Mouse (Mus musculus) adrenal gland, postnatal 25 days (tissue): ENCODE data around the gene Tssc4. TPM values are rescaled to one million over a fixed set of nuclear protein-coding genes. Genes with fewer than 3 reads are reported as not detected.
A peak's percentile ranks its signal among the peaks of the same experiment; 100 is the strongest.

Experiments used
- DNase-seq: peaks from one replicate; pipeline ENCODE4 v3.0.0; 2021; ENCODE audit warnings: mixed read lengths
- total RNA-seq: library from RNA; stranded (reverse); gene quantifications from 2 replicates; pipeline ENCODE4 v1.2.3, GENCODE M21; 2021

Tssc4 gene
- total RNA-seq, 1 experiment from 2014 or later: 32.2 TPM

GRCm38 (mm10) chr7:143068316-143068881 lies 650 bp upstream of the Tssc4 start:
- DNase-seq: peak; percentile 58

- no peak for DNase-seq
Measured at GRCm38 (mm10) chr7:143069751-143070400, 827 bp downstream of the Tssc4 start.

GRCm38 (mm10) chr7:143070506-143071070 lies 1.5 kb downstream of the Tssc4 start:
- DNase-seq: no peak

GRCm38 (mm10) chr7:143072605-143073004 lies 3.6 kb downstream of the Tssc4 start:
- no peak for DNase-seq

GRCm38 (mm10) chr7:143073086-143073485 lies 4.0 kb downstream of the Tssc4 start:
- no peak for DNase-seq

GRCm38 (mm10) chr7:143075394-143075793 lies 6.3 kb downstream of the Tssc4 start:
- no peak for DNase-seq

GRCm38 (mm10) chr7:143077351-143077750 lies 8.3 kb downstream of the Tssc4 start:
- no peak for DNase-seq

GRCm38 (mm10) chr7:143082024-143082423 lies 13.0 kb downstream of the Tssc4 start:
- no peak for DNase-seq

GRCm38 (mm10) chr7:143083708-143084107 lies 14.7 kb downstream of the Tssc4 start:
- no peak for DNase-seq

- peak; percentile 75 for DNase-seq
Measured at GRCm38 (mm10) chr7:143086366-143086765, 17.3 kb downstream of the Tssc4 start.

GRCm38 (mm10) chr7:143087070-143087579 lies 18.1 kb downstream of the Tssc4 start:
- DNase-seq: no peak

GRCm38 (mm10) chr7:143093847-143094246 lies 24.8 kb downstream of the Tssc4 start:
- no peak for DNase-seq

GRCm38 (mm10) chr7:143094592-143095553 lies 25.8 kb downstream of the Tssc4 start, which contains the start of gene Trpm5:
Gene Trpm5 (minus strand): TSS chr7:143094642.
- peak; percentile 74 for DNase-seq

- DNase-seq: no peak
Measured at GRCm38 (mm10) chr7:143095554-143095907, 26.5 kb downstream of the Tssc4 start.

GRCm38 (mm10) chr7:143100759-143101158 lies 31.7 kb downstream of the Tssc4 start:
- DNase-seq: no peak

GRCm38 (mm10) chr7:143105258-143105897 lies 36.3 kb downstream of the Tssc4 start:
- DNase-seq: no peak

GRCm38 (mm10) chr7:143106062-143106461 lies 37.0 kb downstream of the Tssc4 start, which contains the start of gene Kcnq1:
Gene Kcnq1 (plus strand): TSS chr7:143106362.
- no peak for DNase-seq

- peak; percentile 54 for DNase-seq
Measured at GRCm38 (mm10) chr7:143106672-143107465, 37.8 kb downstream of the Tssc4 start.

- peak; percentile 22 for DNase-seq
Measured at GRCm38 (mm10) chr7:143108200-143108599, 39.2 kb downstream of the Tssc4 start.

GRCm38 (mm10) chr7:143108996-143109660 lies 40.1 kb downstream of the Tssc4 start:
- DNase-seq: no peak
